Mouse (Mus musculus) NIH3T3 (cell line): ENCODE results near the gene Med27.

Experiments used
- DNase-seq: peaks from one replicate; pipeline ENCODE4 v3.0.0-alpha.2; 2012; ENCODE audit warnings: low read depth

Med27 gene

GRCm38 (mm10) chr2:29400234-29400633 lies 53.6 kb downstream of the Med27 start:
- no peak for DNase-seq

- DNase-seq = no peak
These were observed 54.2 kb downstream of the Med27 start for GRCm38 (mm10) chr2:29400812-29401211.

- DNase-seq = no peak
These were observed 55.2 kb downstream of the Med27 start for GRCm38 (mm10) chr2:29401868-29402267.

- peak; percentile 28 for DNase-seq
These were observed 56.0 kb downstream of the Med27 start for GRCm38 (mm10) chr2:29402550-29403076.

- DNase-seq = no peak
These were observed 57.3 kb downstream of the Med27 start for GRCm38 (mm10) chr2:29403799-29404530.

GRCm38 (mm10) chr2:29404931-29405330 lies 58.3 kb downstream of the Med27 start:
- DNase-seq = peak; percentile 56

GRCm38 (mm10) chr2:29405848-29406247 lies 59.2 kb downstream of the Med27 start:
- DNase-seq = no peak

- no peak for DNase-seq
These were observed 60.7 kb downstream of the Med27 start for GRCm38 (mm10) chr2:29407350-29407749.

GRCm38 (mm10) chr2:29407764-29408163 lies 61.1 kb downstream of the Med27 start:
- DNase-seq = no peak

GRCm38 (mm10) chr2:29410884-29411283 lies 64.3 kb downstream of the Med27 start:
- DNase-seq = no peak

- peak; percentile 50 for DNase-seq
These were observed 65.8 kb downstream of the Med27 start for GRCm38 (mm10) chr2:29412458-29412857.

GRCm38 (mm10) chr2:29413259-29413993 lies 66.8 kb downstream of the Med27 start:
- DNase-seq = no peak

GRCm38 (mm10) chr2:29414852-29415473 lies 68.3 kb downstream of the Med27 start:
- no peak for DNase-seq

- DNase-seq = no peak
These were observed 71.9 kb downstream of the Med27 start for GRCm38 (mm10) chr2:29418498-29418897.

- DNase-seq = no peak
These were observed 72.8 kb downstream of the Med27 start for GRCm38 (mm10) chr2:29419434-29419833.

- DNase-seq = peak; percentile 54
These were observed 73.3 kb downstream of the Med27 start for GRCm38 (mm10) chr2:29419946-29420345.

- peak; percentile 74 for DNase-seq
These were observed 75.7 kb downstream of the Med27 start for GRCm38 (mm10) chr2:29422126-29422840.

- DNase-seq = peak; percentile 36
These were observed 76.4 kb downstream of the Med27 start for GRCm38 (mm10) chr2:29423059-29423458.

- DNase-seq = no peak
These were observed 78.8 kb downstream of the Med27 start for GRCm38 (mm10) chr2:29425386-29425785.

GRCm38 (mm10) chr2:29426684-29427083 lies 80.1 kb downstream of the Med27 start:
- no peak for DNase-seq

GRCm38 (mm10) chr2:29432565-29432964 lies 85.9 kb downstream of the Med27 start:
- no peak for DNase-seq

- no peak for DNase-seq
These were observed 89.8 kb downstream of the Med27 start for GRCm38 (mm10) chr2:29436376-29436775.
